In genomic region chr2:119413819-119414218, GRCm38 (mm10) we compare ENCODE assay signal across 8 mouse cellular contexts.
A peak's percentile ranks its signal among the peaks of the same experiment; 100 is the strongest.
DNase-seq lines count a peak whose midpoint lies in the region; ATAC-seq and TF ChIP-seq lines count a peak whose summit lies in the region.
"Had no signal": no experiment of that assay in that cellular context is flagged by ENCODE, and none has a peak within 500 bp of the region (broad histone marks: within the 10 kb centered on the region; RNA-seq: fewer than 3 reads in every experiment).

No protein-coding gene starts in this region.

- no peak overlapping the region for H3K4me3 ChIP-seq in kidney, embryonic 14.5 days (ENCODE audit: low read length)
- H3K4me3 ChIP-seq in lung, embryonic 14.5 days (ENCODE audit: low read depth, low read length) = no peak overlapping the region
- H3K4me3 ChIP-seq: erythroblast, embryonic 14.5 days had no signal

- H3K36me3 ChIP-seq in kidney, embryonic 14.5 days (ENCODE audit: control insufficient read depth, insufficient read depth, low read length) = peaks cover 77% of the 10 kb centered on the region
- peaks cover 76% of the 10 kb centered on the region for H3K36me3 ChIP-seq in lung, embryonic 14.5 days (ENCODE audit: insufficient read depth)

- peak; percentile 58 for DNase-seq in kidney, adult 9 months
- peak; percentile 34 for DNase-seq in Muller cell, postnatal 12 days (ENCODE audit: inconsistent ontology term)
- peak; percentile 49 for DNase-seq in c-Kit-positive CD71-positive TER-119-negative erythroid progenitor cells, embryonic 14.5 days (ENCODE audit: low read depth)
- DNase-seq in heart, postnatal 36 days = peak; percentile 18 to 21
- DNase-seq in lung, embryonic 14.5 days = peak; percentile 75
- peak; percentile 4 to 37 for DNase-seq in thymus, postnatal 10 days (ENCODE audit: low spot score in 2 of 2)

- no peak for ATAC-seq in kidney, embryonic 14.5 days (ENCODE audit: low FRiP score, low TSS enrichment)
- no peak for ATAC-seq in lung, embryonic 14.5 days (ENCODE audit: insufficient read depth)

- H3K9me3 ChIP-seq in kidney, embryonic 14.5 days (ENCODE audit: control insufficient read depth, low read length) = no peaks in the 10 kb centered on the region
- no peaks in the 10 kb centered on the region for H3K9me3 ChIP-seq in lung, embryonic 14.5 days (ENCODE audit: low read depth, low read length)

- WGBS in kidney, embryonic 14.5 days = 64% methylated on average over 1 of the region's 1 CpGs
- WGBS in lung, embryonic 14.5 days = 50% methylated on average over 1 of the region's 1 CpGs

- H3K4me1 ChIP-seq in kidney, embryonic 14.5 days (ENCODE audit: control insufficient read depth, insufficient read depth, low read length) = 0 out of 2 replicates have a peak, but pooled peaks cover 2% of the 10 kb centered on the region
- H3K4me1 ChIP-seq in lung, embryonic 14.5 days (ENCODE audit: insufficient read depth) = no peaks in the 10 kb centered on the region

- no peak overlapping the region for H3K9ac ChIP-seq in kidney, embryonic 14.5 days (ENCODE audit: low read depth, low read length)
- no peak overlapping the region for H3K9ac ChIP-seq in lung, embryonic 14.5 days

- intact Hi-C loops in heart, postnatal 36 days (cut with DNase I) = loop anchor here (1.0 to 2.0 kb wide), 3 partner anchors 23 to 116 kb away; no protein-coding TSS in a partner anchor

- no peak overlapping the region for H3K4me2 ChIP-seq in kidney, embryonic 14.5 days (replicated peaks; ENCODE audit: low read depth, low read length)
- no peak overlapping the region for H3K4me2 ChIP-seq in lung, embryonic 14.5 days

- peak; percentile 66 for TF ChIP-seq CTCF in lung, embryonic 14.5 days (IDR thresholded peaks at IDR 0.05; ENCODE audit: low read depth)

- no peaks in the 10 kb centered on the region for H3K27me3 ChIP-seq in kidney, embryonic 14.5 days (ENCODE audit: control insufficient read depth, insufficient read depth, low read length)
- H3K27me3 ChIP-seq in lung, embryonic 14.5 days (ENCODE audit: insufficient read depth, low read length) = no peaks in the 10 kb centered on the region

- no peak overlapping the region for H3K27ac ChIP-seq in kidney, embryonic 14.5 days (ENCODE audit: low read depth, low read length)
- no peak overlapping the region for H3K27ac ChIP-seq in lung, embryonic 14.5 days (ENCODE audit: low read depth)

Comparison
In these comparisons a context has a peak if more than half of its experiments do, and no peak if none do; other contexts are left out.
1. DNase-seq: peak in every context shown above with its lines; median percentile 75 in lung, embryonic 14.5 days; 58 in kidney, adult 9 months; 49 in c-Kit-positive CD71-positive TER-119-negative erythroid progenitor cells, embryonic 14.5 days; 34 in Muller cell, postnatal 12 days; 20 in thymus, postnatal 10 days; 20 in heart, postnatal 36 days.